Mouse (Mus musculus): ENCODE results near the gene Tmbim1. TPM values are rescaled to one million over a fixed set of nuclear protein-coding genes. Genes with fewer than 3 reads are reported as not detected.

Tmbim1 gene
- total and polyA plus RNA-seq, 2 experiments from 2014 or later, result 10.5 to 20.7 TPM

- no peak for ATAC-seq (ENCODE audit: low FRiP score)
- no peak overlapping the region for H3K4me2 ChIP-seq (ENCODE audit: low read depth, low read length, poor library complexity, severe bottlenecking)
- peaks cover 34% of the 10 kb centered on the region for H3K36me3 ChIP-seq (ENCODE audit: insufficient read depth, low read length)
- peaks cover 4% of the 10 kb centered on the region; the same call in 1 of the 2 replicates for H3K4me1 ChIP-seq (ENCODE audit: insufficient read depth, low read length)
- TF ChIP-seq CTCF (IDR thresholded peaks at IDR 0.05), result no peak
- no peaks in the 10 kb centered on the region for H3K27me3 ChIP-seq (ENCODE audit: insufficient read depth, low read length)
- no peak overlapping the region for H3K9ac ChIP-seq (replicated peaks; ENCODE audit: low read length, poor library complexity, severe bottlenecking)
- no peak overlapping the region for H3K4me3 ChIP-seq (ENCODE audit: low read depth, low read length)
- no peaks in the 10 kb centered on the region for H3K9me3 ChIP-seq (ENCODE audit: low read length)
- 97% methylated on average over 2 of the region's 2 CpGs for WGBS
- no peak overlapping the region for H3K27ac ChIP-seq (ENCODE audit: low read depth, low read length)
- no peak for DNase-seq (ENCODE audit: low spot score)
Observed at GRCm38 (mm10) chr1:74281372-74281771, 24.1 kb downstream of the Tmbim1 start.

- H3K4me3 ChIP-seq (ENCODE audit: low read depth, low read length), result no peak overlapping the region
- no peak overlapping the region for H3K4me2 ChIP-seq (ENCODE audit: low read depth, low read length, poor library complexity, severe bottlenecking)
- peaks cover 34% of the 10 kb centered on the region for H3K36me3 ChIP-seq (ENCODE audit: insufficient read depth, low read length)
- no peaks in the 10 kb centered on the region for H3K27me3 ChIP-seq (ENCODE audit: insufficient read depth, low read length)
- no peak overlapping the region for H3K27ac ChIP-seq (ENCODE audit: low read depth, low read length)
- H3K9me3 ChIP-seq (ENCODE audit: low read length), result no peaks in the 10 kb centered on the region
- H3K9ac ChIP-seq (replicated peaks; ENCODE audit: low read length, poor library complexity, severe bottlenecking), result no peak overlapping the region
- no peak for DNase-seq (ENCODE audit: low spot score)
- TF ChIP-seq CTCF (IDR thresholded peaks at IDR 0.05), result no peak
- no peak for ATAC-seq (ENCODE audit: low FRiP score)
- WGBS, result 95% methylated on average over 14 of the region's 14 CpGs
- H3K4me1 ChIP-seq (ENCODE audit: insufficient read depth, low read length), result peaks cover 4% of the 10 kb centered on the region; the same call in 1 of the 2 replicates
Observed at GRCm38 (mm10) chr1:74280591-74281325, 24.7 kb downstream of the Tmbim1 start.

- ATAC-seq (ENCODE audit: low FRiP score), result no peak
- no peak for TF ChIP-seq CTCF (IDR thresholded peaks at IDR 0.05)
- no peak for DNase-seq (ENCODE audit: low spot score)
- no peak overlapping the region for H3K9ac ChIP-seq (replicated peaks; ENCODE audit: low read length, poor library complexity, severe bottlenecking)
- no peaks in the 10 kb centered on the region for H3K4me1 ChIP-seq (ENCODE audit: insufficient read depth, low read length)
- WGBS, result 91% methylated on average over 11 of the region's 11 CpGs
- no peak overlapping the region for H3K4me2 ChIP-seq (ENCODE audit: low read depth, low read length, poor library complexity, severe bottlenecking)
- H3K4me3 ChIP-seq (ENCODE audit: low read depth, low read length), result no peak overlapping the region
- H3K27ac ChIP-seq (ENCODE audit: low read depth, low read length), result no peak overlapping the region
- no peaks in the 10 kb centered on the region for H3K27me3 ChIP-seq (ENCODE audit: insufficient read depth, low read length)
- no peaks in the 10 kb centered on the region for H3K9me3 ChIP-seq (ENCODE audit: low read length)
- peaks cover 34% of the 10 kb centered on the region for H3K36me3 ChIP-seq (ENCODE audit: insufficient read depth, low read length)
Observed at GRCm38 (mm10) chr1:74278988-74279387, 26.4 kb downstream of the Tmbim1 start.

DNA sequence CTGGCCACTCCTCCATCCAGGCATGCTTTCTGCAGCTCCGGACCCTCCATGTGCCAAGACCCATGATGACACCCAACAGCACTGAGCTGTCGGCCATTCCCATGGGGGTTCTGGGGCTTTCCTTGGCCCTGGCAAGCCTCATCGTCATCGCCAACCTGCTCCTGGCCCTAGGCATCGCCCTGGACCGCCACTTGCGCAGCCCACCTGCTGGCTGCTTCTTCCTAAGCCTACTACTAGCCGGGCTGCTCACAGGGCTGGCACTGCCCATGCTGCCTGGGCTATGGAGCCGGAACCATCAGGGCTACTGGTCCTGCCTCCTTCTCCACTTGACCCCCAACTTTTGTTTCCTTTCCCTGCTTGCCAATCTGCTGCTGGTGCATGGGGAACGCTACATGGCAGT lies 26.9 kb downstream of the Tmbim1 start, which contains the start of gene Gpbar1:
Gene Gpbar1, plus strand, starts transcription at position 13 of the 400 bp plus-strand sequence.
- H3K27ac ChIP-seq (ENCODE audit: low read depth, low read length), result no peak within 1 kb of the TSS
- H3K4me2 ChIP-seq (ENCODE audit: low read depth, low read length, poor library complexity, severe bottlenecking), result no peak within 1 kb of the TSS
- peaks cover 34% of the 10 kb centered on the region for H3K36me3 ChIP-seq (ENCODE audit: insufficient read depth, low read length)
- no peak within 1 kb of the TSS for H3K4me3 ChIP-seq (ENCODE audit: low read depth, low read length)
- TF ChIP-seq CTCF (IDR thresholded peaks at IDR 0.05), result no peak
- no peaks in the 10 kb centered on the region for H3K9me3 ChIP-seq (ENCODE audit: low read length)
- WGBS, result 92% methylated on average over 10 of the region's 10 CpGs
- DNase-seq (ENCODE audit: low spot score), result no peak
- H3K4me1 ChIP-seq (ENCODE audit: insufficient read depth, low read length), result no peaks in the 10 kb centered on the region
- ATAC-seq (ENCODE audit: low FRiP score), result no peak
- no peak within 1 kb of the TSS for H3K9ac ChIP-seq (replicated peaks; ENCODE audit: low read length, poor library complexity, severe bottlenecking)
- no peaks in the 10 kb centered on the region for H3K27me3 ChIP-seq (ENCODE audit: insufficient read depth, low read length)

GRCm38 (mm10) chr1:74277883-74278537 lies 27.4 kb downstream of the Tmbim1 start:
- H3K4me2 ChIP-seq (ENCODE audit: low read depth, low read length, poor library complexity, severe bottlenecking), result no peak overlapping the region
- H3K27me3 ChIP-seq (ENCODE audit: insufficient read depth, low read length), result no peaks in the 10 kb centered on the region
- H3K4me1 ChIP-seq (ENCODE audit: insufficient read depth, low read length), result no peaks in the 10 kb centered on the region
- ATAC-seq (ENCODE audit: low FRiP score) (no peak), DNase-seq (ENCODE audit: low spot score) (no peak)
- H3K36me3 ChIP-seq (ENCODE audit: insufficient read depth, low read length), result peaks cover 34% of the 10 kb centered on the region
- H3K4me3 ChIP-seq (ENCODE audit: low read depth, low read length), result no peak overlapping the region
- WGBS, result 57% methylated on average over 8 of the region's 8 CpGs
- H3K27ac ChIP-seq (ENCODE audit: low read depth, low read length), result no peak overlapping the region
- TF ChIP-seq CTCF (IDR thresholded peaks at IDR 0.05), result no peak
- H3K9me3 ChIP-seq (ENCODE audit: low read length), result no peaks in the 10 kb centered on the region
- no peak overlapping the region for H3K9ac ChIP-seq (replicated peaks; ENCODE audit: low read length, poor library complexity, severe bottlenecking)

GRCm38 (mm10) chr1:74277041-74277440 lies 28.4 kb downstream of the Tmbim1 start:
- H3K4me3 ChIP-seq (ENCODE audit: low read depth, low read length), result no peak overlapping the region
- no peak overlapping the region for H3K27ac ChIP-seq (ENCODE audit: low read depth, low read length)
- no peak for TF ChIP-seq CTCF (IDR thresholded peaks at IDR 0.05)
- no peaks in the 10 kb centered on the region for H3K27me3 ChIP-seq (ENCODE audit: insufficient read depth, low read length)
- peaks cover 30% of the 10 kb centered on the region for H3K36me3 ChIP-seq (ENCODE audit: insufficient read depth, low read length)
- 76% methylated on average over 6 of the region's 6 CpGs for WGBS
- no peak overlapping the region for H3K4me2 ChIP-seq (ENCODE audit: low read depth, low read length, poor library complexity, severe bottlenecking)
- DNase-seq (ENCODE audit: low spot score) (no peak), ATAC-seq (ENCODE audit: low FRiP score) (no peak)
- no peaks in the 10 kb centered on the region for H3K4me1 ChIP-seq (ENCODE audit: insufficient read depth, low read length)
- no peaks in the 10 kb centered on the region for H3K9me3 ChIP-seq (ENCODE audit: low read length)
- no peak overlapping the region for H3K9ac ChIP-seq (replicated peaks; ENCODE audit: low read length, poor library complexity, severe bottlenecking)
